Mouse (Mus musculus) lung, embryonic 16.5 days (tissue): ENCODE measurements around the gene Nr2e1. TPM values are rescaled to one million over a fixed set of nuclear protein-coding genes. Genes with fewer than 3 reads are reported as not detected.
A peak's percentile ranks its signal among the peaks of the same experiment; 100 is the strongest.

Source experiments
- ATAC-seq: fragments of 200-750 bp; cut with Nextera tagmentation; 2 replicates; pipeline ENCODE4 v1.8.0; 2017; ENCODE audit warnings: low read depth, mild to moderate bottlenecking, moderate library complexity
- H3K27ac ChIP-seq: fragments of 300-500 bp; sonication (generic); 2 replicates; pipeline ENCODE4 v1.5.1; 2014; ENCODE audit warnings: mild to moderate bottlenecking, control low read depth, low read length
- H3K27me3 ChIP-seq: fragments of 300-500 bp; sonication (generic); 2 replicates; pipeline ENCODE4 v1.6.1; 2014; ENCODE audit warnings: low read depth, low read length, mixed read lengths; ENCODE audit not compliant: control insufficient read depth, insufficient read depth
- H3K36me3 ChIP-seq: fragments of 300-500 bp; sonication (generic); 2 replicates; pipeline ENCODE4 v1.6.1; 2014; ENCODE audit warnings: low read length; ENCODE audit not compliant: control insufficient read depth, insufficient read depth
- H3K4me1 ChIP-seq: fragments of 300-500 bp; sonication (generic); replicated peaks from 2 replicates; pipeline ENCODE4 v1.6.1; 2014; ENCODE audit warnings: low read length, mixed read lengths; ENCODE audit not compliant: control insufficient read depth, insufficient read depth
- H3K4me2 ChIP-seq: fragments of 300-500 bp; sonication (generic); 2 replicates; pipeline ENCODE4 v1.6.1; 2014; ENCODE audit warnings: low read depth, low read length, control low read depth
- H3K4me3 ChIP-seq: fragments of 300-500 bp; sonication (generic); 2 replicates; pipeline ENCODE4 v1.5.1; 2014; ENCODE audit warnings: mild to moderate bottlenecking, low read length, control low read depth
- H3K9ac ChIP-seq: fragments of 300-500 bp; sonication (generic); 2 replicates; pipeline ENCODE4 v1.6.1; 2014; ENCODE audit warnings: low read length, control low read depth
- H3K9me3 ChIP-seq: fragments of 300-500 bp; sonication (generic); 2 replicates; pipeline ENCODE4 v1.6.1; 2016; ENCODE audit warnings: low read length; ENCODE audit not compliant: control insufficient read depth
- WGBS: fragments of 180-500 bp; shearing (Covaris S2); extraction: QIAGEN DNeasy Blood & Tissue Kit; methylation state at CpG from one replicate; pipeline ENCODE4 v1.1.7; 2014; 5-methylcytosine and 5-hydroxymethylcytosine counted together
- polyA plus RNA-seq: library from polyadenylated mRNA; unstranded; fragments of >200 nt; fragmentation: Nextera tagmentation; extraction: Ambion mirVana; gene quantifications from 2 replicates; pipeline ENCODE4 v1.2.1, GENCODE M21; 2015

The Nr2e1 gene
- polyA plus RNA-seq, 1 experiment from 2014 or later: not detected

DNA sequence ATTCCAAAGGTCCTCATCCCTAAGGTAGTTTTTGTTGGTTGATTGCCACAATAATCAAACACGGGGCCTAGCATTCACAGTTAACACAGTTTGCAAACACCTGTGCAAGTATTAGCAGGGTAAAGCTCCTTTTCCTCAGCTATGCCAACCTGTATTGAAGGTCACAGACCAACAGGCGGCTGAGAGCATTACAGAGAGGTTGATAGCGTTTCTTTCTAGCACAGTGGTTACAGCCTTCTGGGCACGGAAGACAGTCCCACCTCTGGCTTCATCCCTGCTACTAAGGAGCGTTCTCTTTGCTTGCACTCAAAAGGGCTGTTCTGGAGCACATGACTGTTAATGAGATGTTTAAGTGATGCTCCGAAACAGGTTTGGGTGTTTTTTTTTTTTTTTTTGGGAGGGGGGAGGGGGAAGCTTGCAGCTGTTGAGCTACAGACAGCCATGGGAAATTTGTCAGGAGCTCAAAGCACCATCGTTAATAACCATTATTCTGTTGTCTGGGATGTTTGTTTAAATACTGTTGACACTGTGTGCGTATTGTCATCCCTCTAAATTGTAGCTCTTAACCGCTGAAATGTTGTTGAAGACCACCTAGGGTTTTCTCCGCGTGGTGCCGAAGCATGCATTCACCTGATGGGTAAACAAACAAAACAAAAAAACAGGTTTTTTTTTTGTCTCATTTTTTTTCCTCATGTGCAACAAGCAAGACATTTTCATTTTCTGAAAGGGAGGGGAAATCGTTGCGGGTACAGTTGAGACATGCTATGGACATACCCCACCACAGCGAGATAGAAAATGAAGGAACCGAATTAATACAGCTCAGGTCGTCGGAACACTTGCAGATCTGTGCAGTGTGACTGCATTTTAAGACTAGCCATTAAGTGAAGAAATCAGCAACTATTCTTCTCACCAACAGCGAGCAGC is 7.1 kb upstream of the Nr2e1 start:
- Histone ChIP-seq H3K27ac (no peak overlapping the region), H3K9me3 (no peaks in the 10 kb centered on the region; the same call in 1 of the 2 replicates), H3K36me3 (no peaks in the 10 kb centered on the region), H3K4me1 (peaks cover 8% of the 10 kb centered on the region), H3K4me2 (no peak overlapping the region), H3K4me3 (no peak overlapping the region), H3K9ac (no peak overlapping the region), H3K27me3 (peaks cover 97% of the 10 kb centered on the region)
- ATAC-seq: no peak
- WGBS: 2% methylated on average over 19 of the region's 19 CpGs

DNA sequence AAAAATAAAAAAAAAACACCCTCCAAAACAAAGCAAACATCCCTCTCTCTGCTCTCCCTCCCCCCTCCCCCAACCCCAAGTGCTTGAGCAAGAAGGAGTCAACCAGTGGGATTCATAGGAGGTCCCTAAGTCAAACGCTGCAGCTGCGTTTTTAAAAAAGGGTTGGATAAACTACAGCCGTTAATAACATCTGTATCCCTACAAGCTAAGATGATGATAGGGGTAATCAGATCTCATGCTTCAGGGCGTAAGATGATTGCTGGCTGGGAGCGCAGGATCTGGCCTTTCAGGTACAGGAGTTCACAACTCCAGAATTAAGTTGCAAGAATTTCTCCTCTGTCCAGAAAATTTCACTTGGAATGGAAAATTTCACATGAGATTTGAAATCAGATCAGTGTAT is 6.1 kb upstream of the Nr2e1 start:
- no peaks in the 10 kb centered on the region for H3K36me3 ChIP-seq
- WGBS: 3% methylated on average over 5 of the region's 5 CpGs
- peaks cover 98% of the 10 kb centered on the region for H3K27me3 ChIP-seq
- no peak overlapping the region for H3K27ac ChIP-seq
- peaks cover 8% of the 10 kb centered on the region for H3K4me1 ChIP-seq
- H3K4me3 ChIP-seq: no peak overlapping the region
- H3K9ac ChIP-seq: no peak overlapping the region
- no peak for ATAC-seq
- no peaks in the 10 kb centered on the region; the same call in 1 of the 2 replicates for H3K9me3 ChIP-seq
- no peak overlapping the region for H3K4me2 ChIP-seq

DNA sequence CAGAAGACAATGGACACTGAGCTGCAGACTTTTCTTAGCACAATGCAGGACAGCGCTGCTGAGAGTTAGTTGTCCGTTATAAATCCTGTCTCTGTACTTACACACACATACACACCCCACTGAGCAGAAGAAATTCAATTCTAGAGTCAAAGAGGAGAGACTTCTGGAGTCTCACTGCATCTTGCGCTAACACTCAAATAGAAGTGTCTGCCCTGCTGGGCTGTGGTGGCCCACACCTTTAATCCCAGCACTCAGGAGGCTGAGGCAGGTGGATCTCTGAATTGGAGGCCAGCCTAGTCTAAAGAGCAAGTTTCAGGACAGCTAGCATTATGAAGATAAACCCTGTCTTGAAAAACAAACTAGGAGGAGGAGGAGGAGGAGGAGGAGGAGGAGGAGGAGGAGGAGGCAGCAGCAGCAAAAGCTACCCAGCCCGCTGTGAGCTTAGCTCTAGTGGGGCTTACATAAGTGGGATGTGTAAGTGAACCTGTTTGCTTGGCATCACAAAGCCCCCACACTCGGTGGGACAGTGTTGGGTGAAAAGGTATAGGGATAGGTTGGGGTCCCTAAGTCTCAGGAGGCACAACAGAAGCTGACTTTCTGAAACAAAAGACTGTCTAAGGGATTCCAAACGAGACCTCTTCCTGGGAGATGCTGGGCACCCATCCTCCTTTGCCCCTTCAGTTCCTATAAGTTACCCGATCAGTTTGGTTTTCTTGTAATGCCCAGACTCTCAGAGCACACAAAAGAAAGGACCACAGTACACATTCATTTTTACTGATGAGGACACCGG is 4.7 kb upstream of the Nr2e1 start:
- no peak overlapping the region for H3K9ac ChIP-seq
- peaks cover 20% of the 10 kb centered on the region for H3K4me1 ChIP-seq
- H3K4me2 ChIP-seq: no peak overlapping the region
- H3K27me3 ChIP-seq: peaks cover 98% of the 10 kb centered on the region
- H3K36me3 ChIP-seq: no peaks in the 10 kb centered on the region
- H3K27ac ChIP-seq: no peak overlapping the region
- ATAC-seq: no peak
- WGBS: 6% methylated on average over 8 of the region's 8 CpGs
- H3K4me3 ChIP-seq: no peak overlapping the region
- H3K9me3 ChIP-seq: no peaks in the 10 kb centered on the region; the same call in 1 of the 2 replicates

DNA sequence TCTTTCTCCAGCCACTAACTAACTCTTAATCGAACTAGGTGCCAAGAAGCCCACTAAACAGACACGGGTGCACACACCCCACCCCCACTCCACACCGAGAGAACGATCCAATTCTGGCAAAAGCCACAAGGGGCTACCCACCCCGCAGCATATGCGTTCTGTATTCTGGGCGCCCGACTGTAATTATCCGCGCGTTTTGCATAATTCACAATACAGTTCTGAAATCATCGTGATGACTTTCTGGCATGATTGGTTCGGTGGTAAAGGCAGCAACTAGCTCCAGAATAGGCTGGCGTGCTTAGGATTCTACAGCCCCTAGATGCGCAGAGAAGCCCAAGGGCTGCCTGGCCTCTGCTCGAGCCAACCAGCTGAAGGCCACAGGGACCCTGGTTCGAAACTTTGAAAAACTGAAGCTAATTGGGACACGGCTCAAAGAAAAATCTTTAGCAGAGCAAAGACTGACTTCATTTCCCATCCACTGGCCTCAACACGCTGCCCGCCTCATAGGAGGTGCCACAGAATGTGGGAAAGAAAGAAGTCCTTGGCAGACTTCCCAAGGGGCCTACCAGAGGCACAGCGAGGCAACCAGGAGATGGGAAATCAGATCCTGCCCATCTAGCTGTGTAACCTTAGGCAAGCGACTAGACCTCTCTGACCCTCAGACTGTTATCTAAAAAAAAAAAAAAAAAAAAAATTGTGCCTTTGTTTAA is 2.3 kb upstream of the Nr2e1 start:
- Histone ChIP-seq H3K36me3 (no peaks in the 10 kb centered on the region), H3K27me3 (peaks cover 93% of the 10 kb centered on the region), H3K4me3 (no peak overlapping the region), H3K9ac (no peak overlapping the region), H3K4me1 (peaks cover 12% of the 10 kb centered on the region), H3K9me3 (no peaks in the 10 kb centered on the region; the same call in 1 of the 2 replicates), H3K27ac (no peak overlapping the region), H3K4me2 (no peak overlapping the region)
- no peak for ATAC-seq
- WGBS: 5% methylated on average over 22 of the region's 22 CpGs

DNA sequence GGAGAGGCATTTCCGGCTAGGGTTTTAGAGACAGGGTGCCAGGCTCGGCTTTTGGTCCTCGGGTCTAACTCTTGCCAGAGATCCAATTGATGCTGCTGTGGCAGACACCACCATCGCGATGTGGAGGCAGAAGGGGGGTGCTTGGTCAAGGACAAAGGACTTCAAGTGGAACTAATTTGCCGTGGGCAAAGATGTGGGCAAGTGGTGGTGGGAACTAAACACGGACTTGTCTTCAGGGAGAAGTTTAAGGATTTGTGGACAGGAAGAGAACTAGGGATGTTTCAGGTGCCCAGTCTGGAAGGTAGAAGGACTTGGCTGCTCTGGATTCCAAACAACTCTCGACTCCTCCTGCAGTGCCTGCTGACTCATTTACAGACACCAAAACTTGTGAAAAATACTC is 1.7 kb upstream of the Nr2e1 start:
- peaks cover 12% of the 10 kb centered on the region for H3K4me1 ChIP-seq
- WGBS: 3% methylated on average over 8 of the region's 8 CpGs
- no peak overlapping the region for H3K9ac ChIP-seq
- H3K27me3 ChIP-seq: peaks cover 93% of the 10 kb centered on the region
- no peaks in the 10 kb centered on the region for H3K36me3 ChIP-seq
- ATAC-seq: no peak
- no peaks in the 10 kb centered on the region; the same call in 1 of the 2 replicates for H3K9me3 ChIP-seq
- no peak overlapping the region for H3K27ac ChIP-seq
- H3K4me2 ChIP-seq: no peak overlapping the region
- H3K4me3 ChIP-seq: no peak overlapping the region

GRCm38 (mm10) chr10:42584436-42584983 is 1.1 kb upstream of the Nr2e1 start:
- peak overlapping the region; percentile 30; the same call in 1 of the 2 replicates for H3K4me3 ChIP-seq
- H3K36me3 ChIP-seq: no peaks in the 10 kb centered on the region
- H3K27ac ChIP-seq: no peak overlapping the region
- peaks cover 13% of the 10 kb centered on the region for H3K4me1 ChIP-seq
- WGBS: under 1% methylated on average over 37 of the region's 37 CpGs
- no peaks in the 10 kb centered on the region; the same call in 1 of the 2 replicates for H3K9me3 ChIP-seq
- no peak overlapping the region for H3K4me2 ChIP-seq
- H3K9ac ChIP-seq: no peak overlapping the region
- H3K27me3 ChIP-seq: peaks cover 93% of the 10 kb centered on the region
- ATAC-seq: no peak

DNA sequence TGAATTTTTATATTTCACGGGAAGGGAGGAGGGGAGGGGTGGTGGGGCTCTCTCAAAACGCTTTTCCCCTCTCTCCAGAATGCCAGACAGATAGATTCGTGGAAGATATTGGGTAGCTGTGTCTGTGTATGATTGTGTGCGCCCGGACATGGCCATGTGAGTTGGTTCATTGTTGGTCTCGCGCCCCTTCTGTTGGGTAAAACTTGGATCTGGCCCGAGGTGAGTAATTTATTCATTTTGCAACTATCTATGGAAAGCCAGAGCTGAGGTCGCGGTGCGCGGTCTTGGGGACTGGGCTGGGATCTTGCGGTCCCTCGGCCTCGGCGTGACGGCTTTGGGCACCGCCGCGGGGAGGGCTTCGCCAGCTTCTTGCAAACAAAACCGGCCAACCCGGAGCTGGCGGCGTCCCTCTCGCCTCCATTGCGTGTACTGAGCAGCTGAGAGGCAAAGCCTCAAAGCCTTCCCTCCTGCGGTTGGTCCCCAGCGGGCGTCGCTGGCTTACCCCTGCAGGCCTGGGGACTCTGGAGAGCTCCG is 537 bp upstream of the Nr2e1 start:
- Histone ChIP-seq H3K27me3 (peaks cover 93% of the 10 kb centered on the region), H3K4me3 (peak overlapping the region; percentile 30), H3K9ac (no peak overlapping the region), H3K27ac (no peak overlapping the region), H3K4me2 (peak overlapping the region; percentile 39; the same call in 1 of the 2 replicates), H3K9me3 (no peaks in the 10 kb centered on the region; the same call in 1 of the 2 replicates), H3K36me3 (no peaks in the 10 kb centered on the region), H3K4me1 (peaks cover 16% of the 10 kb centered on the region)
- WGBS: 1% methylated on average over 32 of the region's 32 CpGs
- no peak for ATAC-seq

DNA sequence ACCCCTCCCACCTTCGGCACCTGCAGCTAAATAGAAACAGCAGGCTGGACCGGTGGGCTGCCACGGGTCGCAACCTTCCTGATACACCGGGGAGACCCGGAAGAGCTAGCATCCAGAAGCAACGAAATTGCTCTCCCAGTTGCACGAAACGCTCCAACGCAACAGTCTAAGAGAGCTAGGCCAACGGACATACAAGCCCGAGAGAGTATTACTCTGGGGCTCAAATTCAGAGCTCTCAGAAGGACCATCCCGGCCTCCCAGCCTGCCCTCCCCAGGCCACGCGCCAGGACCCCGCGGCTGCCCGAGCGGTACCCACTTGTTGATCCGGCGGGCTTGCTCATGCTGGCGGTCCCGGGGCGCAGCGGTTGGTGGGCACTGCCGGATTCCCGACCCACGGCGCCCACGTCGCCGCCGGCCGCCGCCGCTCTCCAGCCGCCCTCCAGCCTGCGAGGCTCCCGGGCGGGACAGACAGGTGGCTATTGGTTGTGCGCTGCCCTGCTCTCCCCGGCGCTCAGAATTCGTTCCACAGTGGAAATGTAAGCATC is 794 bp downstream of the Nr2e1 start:
- 0% methylated on average over 44 of the region's 44 CpGs for WGBS

More for the DNA sequence above, 794 bp downstream of the Nr2e1 start:
- H3K27me3 ChIP-seq: peaks cover 90% of the 10 kb centered on the region
- no peaks in the 10 kb centered on the region; the same call in 1 of the 2 replicates for H3K9me3 ChIP-seq
- H3K4me3 ChIP-seq: peak overlapping the region; percentile 13; the same call in 1 of the 2 replicates
- H3K36me3 ChIP-seq: no peaks in the 10 kb centered on the region
- no peak overlapping the region for H3K27ac ChIP-seq
- peaks cover 16% of the 10 kb centered on the region for H3K4me1 ChIP-seq
- no peak overlapping the region for H3K4me2 ChIP-seq
- ATAC-seq: no peak
- no peak overlapping the region for H3K9ac ChIP-seq
